Mouse (Mus musculus): Measurements from ENCODE around the gene Rgma. TPM values are rescaled to one million over a fixed set of nuclear protein-coding genes. Genes with fewer than 3 reads are reported as not detected.
A peak's percentile ranks its signal among the peaks of the same experiment; 100 is the strongest.

Rgma gene
- total RNA-seq, 2 experiments from 2014 or later: 39.1 to 54.7 TPM

GRCm38 (mm10) chr7:73400051-73400916 is 25.0 kb downstream of the Rgma start:
- no peak for DNase-seq

- DNase-seq: no peak
Observed at GRCm38 (mm10) chr7:73402106-73402505, 26.8 kb downstream of the Rgma start.

GRCm38 (mm10) chr7:73402671-73403070 is 27.4 kb downstream of the Rgma start:
- peak; percentile 70 for DNase-seq

- DNase-seq: no peak
Observed at GRCm38 (mm10) chr7:73403538-73403937, 28.2 kb downstream of the Rgma start.

GRCm38 (mm10) chr7:73405550-73405949 is 30.2 kb downstream of the Rgma start:
- DNase-seq: no peak

GRCm38 (mm10) chr7:73411523-73411922 is 36.2 kb downstream of the Rgma start:
- DNase-seq: no peak

- DNase-seq: peak; percentile 65
Observed at GRCm38 (mm10) chr7:73411986-73412385, 36.7 kb downstream of the Rgma start.

GRCm38 (mm10) chr7:73412419-73412818 is 37.1 kb downstream of the Rgma start:
- no peak for DNase-seq

- no peak for DNase-seq
Observed at GRCm38 (mm10) chr7:73414192-73414591, 38.9 kb downstream of the Rgma start.

- no peak for DNase-seq
Observed at GRCm38 (mm10) chr7:73419375-73419774, 44.1 kb downstream of the Rgma start.

- no peak for DNase-seq
Observed at GRCm38 (mm10) chr7:73420827-73421226, 45.5 kb downstream of the Rgma start.

- peak; percentile 54 for DNase-seq
Observed at GRCm38 (mm10) chr7:73421278-73422015, 46.1 kb downstream of the Rgma start.

- peak; percentile 66 for DNase-seq
Observed at GRCm38 (mm10) chr7:73422223-73423113, 47.2 kb downstream of the Rgma start.

GRCm38 (mm10) chr7:73423236-73423635 is 47.9 kb downstream of the Rgma start:
- DNase-seq: peak; percentile 55

GRCm38 (mm10) chr7:73424243-73424642 is 48.9 kb downstream of the Rgma start:
- DNase-seq: no peak

GRCm38 (mm10) chr7:73424705-73425104 is 49.4 kb downstream of the Rgma start:
- DNase-seq: no peak

- DNase-seq: no peak
Observed at GRCm38 (mm10) chr7:73425451-73425850, 50.1 kb downstream of the Rgma start.

- DNase-seq: no peak
Observed at GRCm38 (mm10) chr7:73426235-73426634, 50.9 kb downstream of the Rgma start.

- no peak for DNase-seq
Observed at GRCm38 (mm10) chr7:73426752-73427386, 51.6 kb downstream of the Rgma start.

- DNase-seq: no peak
Observed at GRCm38 (mm10) chr7:73427794-73428193, 52.5 kb downstream of the Rgma start.

GRCm38 (mm10) chr7:73428525-73428924 is 53.2 kb downstream of the Rgma start:
- DNase-seq: no peak
